11 mouse cellular contexts compared by ENCODE assay signal in the genomic region with DNA sequence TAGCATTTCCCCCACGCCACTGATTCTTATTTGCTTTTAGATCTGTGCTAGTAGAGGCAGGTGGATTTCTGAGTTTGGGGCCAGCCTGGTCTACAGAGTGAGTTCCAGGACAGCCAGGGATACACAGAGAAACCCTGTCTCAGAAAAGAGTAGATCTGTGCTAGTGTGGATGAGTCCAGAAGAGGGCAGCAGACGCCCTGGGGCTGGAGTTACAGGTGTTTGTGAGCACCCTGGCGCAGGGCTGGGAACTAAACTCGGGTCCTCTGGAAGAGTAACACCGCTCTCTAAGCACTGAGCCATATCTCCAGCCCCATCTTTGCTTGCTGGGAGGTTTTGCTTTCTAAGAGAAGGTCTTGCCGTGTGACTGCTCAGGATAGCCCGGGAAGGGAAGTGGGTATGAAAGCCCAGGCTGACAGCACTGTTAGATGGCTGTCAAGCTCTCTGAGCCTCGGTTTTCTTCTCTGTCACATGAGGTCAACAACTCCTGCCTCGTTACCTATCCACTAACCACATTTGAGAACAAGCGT. TPM values are rescaled to one million over a fixed set of nuclear protein-coding genes. Genes with fewer than 3 reads are reported as not detected.
DNase-seq lines count a peak whose midpoint lies in the region; ATAC-seq and TF ChIP-seq lines count a peak whose summit lies in the region.
"Had no signal": no experiment of that assay in that cellular context is flagged by ENCODE, and none has a peak within 500 bp of the region (broad histone marks: within the 10 kb centered on the region; RNA-seq: fewer than 3 reads in every experiment).

No protein-coding gene starts in this region.

- H3K9me3 ChIP-seq in intestine, postnatal 0 days (ENCODE audit: control insufficient read depth) = no peaks in the 10 kb centered on the region
- no peaks in the 10 kb centered on the region for H3K9me3 ChIP-seq in intestine, embryonic 15.5 days
- no peaks in the 10 kb centered on the region for H3K9me3 ChIP-seq in ES-Bruce4 (replicated peaks; ENCODE audit: control insufficient read depth, insufficient read depth, low read length, poor library complexity, severe bottlenecking)
- H3K9me3 ChIP-seq in liver, embryonic 12.5 days (replicated peaks) = no peaks in the 10 kb centered on the region
- no peaks in the 10 kb centered on the region for H3K9me3 ChIP-seq in neural tube, embryonic 15.5 days (replicated peaks)
- H3K9me3 ChIP-seq: forebrain, embryonic 13.5 days had no signal

- no peak for TF ChIP-seq POLR2A in ES-Bruce4 (IDR thresholded peaks at IDR 0.05; ENCODE audit: insufficient read depth, low read length)

- no peaks in the 10 kb centered on the region for H3K27me3 ChIP-seq in intestine, postnatal 0 days (replicated peaks; ENCODE audit: control insufficient read depth, insufficient read depth, low read length)
- no peaks in the 10 kb centered on the region for H3K27me3 ChIP-seq in intestine, embryonic 15.5 days (replicated peaks)
- no peaks in the 10 kb centered on the region for H3K27me3 ChIP-seq in ES-Bruce4 (ENCODE audit: control insufficient read depth, insufficient read depth, low read length, poor library complexity, severe bottlenecking)
- no peaks in the 10 kb centered on the region for H3K27me3 ChIP-seq in liver, embryonic 12.5 days (replicated peaks)
- no peaks in the 10 kb centered on the region for H3K27me3 ChIP-seq in neural tube, embryonic 15.5 days (replicated peaks)
- H3K27me3 ChIP-seq: forebrain, embryonic 13.5 days had no signal

- no peak overlapping the region for H3K4me2 ChIP-seq in intestine, postnatal 0 days (replicated peaks; ENCODE audit: low read depth)
- H3K4me2 ChIP-seq in intestine, embryonic 15.5 days (replicated peaks) = no peak overlapping the region
- peak overlapping the region; percentile 92 for H3K4me2 ChIP-seq in liver, embryonic 12.5 days
- no peak overlapping the region for H3K4me2 ChIP-seq in neural tube, embryonic 15.5 days
- H3K4me2 ChIP-seq: forebrain, embryonic 13.5 days had no signal

- TF ChIP-seq EP300 in ES-Bruce4 (IDR thresholded peaks at IDR 0.05; ENCODE audit: insufficient read depth, low read depth, low read length) = no peak

- 91% methylated on average over 10 of the region's 10 CpGs for WGBS in intestine, postnatal 0 days
- 93% methylated on average over 10 of the region's 10 CpGs for WGBS in intestine, embryonic 15.5 days
- 54% methylated on average over 10 of the region's 10 CpGs for WGBS in liver, embryonic 12.5 days (ENCODE audit: insufficient replicate concordance)
- WGBS in neural tube, embryonic 15.5 days = 89% methylated on average over 10 of the region's 10 CpGs

- TF ChIP-seq CTCF in intestine, postnatal 0 days (IDR thresholded peaks at IDR 0.05; ENCODE audit: low read depth) = peak; percentile 38
- peak; percentile 51 for TF ChIP-seq CTCF in ES-Bruce4 (IDR thresholded peaks at IDR 0.05; ENCODE audit: low read depth, low read length)

- peak; percentile 16 for DNase-seq in cerebellum, adult 11 months
- no peak for DNase-seq in cerebellum, postnatal 4 days (ENCODE audit: low spot score in 2 of 2)
- no peak for DNase-seq in spleen, postnatal 10 days (ENCODE audit: low spot score in 2 of 2)
- DNase-seq: midbrain, embryonic 14.5 days; right cerebral cortex, postnatal 4 days had no signal

- ATAC-seq in intestine, postnatal 0 days = no peak
- ATAC-seq in intestine, embryonic 15.5 days = no peak
- ATAC-seq in liver, embryonic 12.5 days = no peak
- ATAC-seq in neural tube, embryonic 15.5 days (ENCODE audit: low FRiP score) = no peak
- ATAC-seq: forebrain, embryonic 13.5 days had no signal

- no peak overlapping the region; the same call in 1 of the 2 replicates for H3K27ac ChIP-seq in intestine, postnatal 0 days (ENCODE audit: low read depth, low read length)
- H3K27ac ChIP-seq in intestine, embryonic 15.5 days = no peak overlapping the region
- peak overlapping the region; percentile 17; the same call in 1 of the 2 replicates for H3K27ac ChIP-seq in ES-Bruce4 (ENCODE audit: insufficient read depth, low read length)
- H3K27ac ChIP-seq in liver, embryonic 12.5 days = peak overlapping the region; percentile 99
- no peak overlapping the region for H3K27ac ChIP-seq in neural tube, embryonic 15.5 days (replicated peaks)
- H3K27ac ChIP-seq: forebrain, embryonic 13.5 days had no signal

- no peak overlapping the region for H3K9ac ChIP-seq in intestine, postnatal 0 days (ENCODE audit: low read depth, low read length)
- H3K9ac ChIP-seq in intestine, embryonic 15.5 days = no peak overlapping the region
- H3K9ac ChIP-seq in ES-Bruce4 (ENCODE audit: low read depth, poor library complexity, severe bottlenecking) = no peak overlapping the region
- H3K9ac ChIP-seq in liver, embryonic 12.5 days = peak overlapping the region; percentile 79; the same call in 1 of the 2 replicates
- no peak overlapping the region for H3K9ac ChIP-seq in neural tube, embryonic 15.5 days (replicated peaks)
- H3K9ac ChIP-seq: forebrain, embryonic 13.5 days had no signal

- H3K4me1 ChIP-seq in intestine, postnatal 0 days (replicated peaks; ENCODE audit: control insufficient read depth, insufficient read depth, low read length) = no peaks in the 10 kb centered on the region
- peaks cover 13% of the 10 kb centered on the region; the same call in 1 of the 2 replicates for H3K4me1 ChIP-seq in intestine, embryonic 15.5 days (replicated peaks)
- H3K4me1 ChIP-seq in ES-Bruce4 (ENCODE audit: control insufficient read depth, insufficient read depth, low read length) = peaks cover 14% of the 10 kb centered on the region
- peaks cover 99% of the 10 kb centered on the region for H3K4me1 ChIP-seq in liver, embryonic 12.5 days
- H3K4me1 ChIP-seq in neural tube, embryonic 15.5 days = peaks cover 20% of the 10 kb centered on the region; the same call in 1 of the 2 replicates
- H3K4me1 ChIP-seq: forebrain, embryonic 13.5 days had no signal

- no peaks in the 10 kb centered on the region for H3K36me3 ChIP-seq in intestine, postnatal 0 days (ENCODE audit: control insufficient read depth, insufficient read depth)
- no peaks in the 10 kb centered on the region for H3K36me3 ChIP-seq in intestine, embryonic 15.5 days
- H3K36me3 ChIP-seq in ES-Bruce4 (ENCODE audit: control insufficient read depth, insufficient read depth, low read length, poor library complexity, severe bottlenecking) = no peaks in the 10 kb centered on the region
- peaks cover 41% of the 10 kb centered on the region for H3K36me3 ChIP-seq in liver, embryonic 12.5 days
- H3K36me3 ChIP-seq in neural tube, embryonic 15.5 days = peaks cover 3% of the 10 kb centered on the region; the same call in 1 of the 2 replicates

- no peak overlapping the region for H3K4me3 ChIP-seq in intestine, postnatal 0 days (ENCODE audit: low read depth, low read length)
- H3K4me3 ChIP-seq in intestine, embryonic 15.5 days (replicated peaks) = no peak overlapping the region
- no peak overlapping the region for H3K4me3 ChIP-seq in ES-Bruce4 (ENCODE audit: low read depth, low read length)
- H3K4me3 ChIP-seq in liver, embryonic 12.5 days = peak overlapping the region; percentile 65; the same call in 1 of the 2 replicates
- no peak overlapping the region for H3K4me3 ChIP-seq in neural tube, embryonic 15.5 days (replicated peaks)
- H3K4me3 ChIP-seq: forebrain, embryonic 13.5 days had no signal

RNA-seq across cellular contexts. Expression of a gene that starts 50.8 kb away (rescaled TPM):
- 10.1 and 11.1 TPM in 2 replicates for polyA plus RNA-seq in intestine, postnatal 0 days (2015; fragmentation: Nextera tagmentation; extraction: Ambion mirVana)
- 27.0 and 27.1 TPM in 2 replicates for polyA plus RNA-seq in intestine, embryonic 15.5 days (2015; fragmentation: Nextera tagmentation; extraction: Ambion mirVana)
- 59.5 and 61.3 TPM in 2 replicates for polyA plus RNA-seq in ES-Bruce4 (2011; ENCODE audit: insufficient read depth, insufficient read length, low read depth, missing spikeins)
- polyA plus RNA-seq in liver, embryonic 12.5 days (2016; fragmentation: Nextera tagmentation; extraction: Ambion mirVana) = 130 and 131 TPM in 2 replicates
- polyA plus RNA-seq in neural tube, embryonic 15.5 days (2015; fragmentation: Nextera tagmentation; extraction: Ambion mirVana) = 134 and 146 TPM in 2 replicates

Comparison
In these comparisons a context has a peak if more than half of its experiments do, and no peak if none do; other contexts are left out.
1. H3K27ac ChIP-seq: peak in ES-Bruce4 (single experiment) and liver, embryonic 12.5 days (single experiment); none in intestine, postnatal 0 days (single experiment), intestine, embryonic 15.5 days (single experiment) and neural tube, embryonic 15.5 days (single experiment).